Mouse (Mus musculus) ES-E14 (cell line): ENCODE data around the gene Pde12. TPM values are rescaled to one million over a fixed set of nuclear protein-coding genes. Genes with fewer than 3 reads are reported as not detected.

Source experiments
- DNase-seq: peaks from one replicate; pipeline ENCODE4 v3.0.0-alpha.2; 2013; ENCODE audit warnings: low read depth, low spot score
- H3K27ac ChIP-seq: 2 replicates; pipeline ENCODE4 v1.5.1; 2012; ENCODE audit warnings: low read depth, mild to moderate bottlenecking, low read length, moderate library complexity, mixed read lengths; ENCODE audit not compliant: poor library complexity, insufficient read depth, severe bottlenecking
- H3K36me3 ChIP-seq: 2 replicates; pipeline ENCODE4 v1.6.1; 2012; ENCODE audit warnings: mild to moderate bottlenecking, low read length, moderate library complexity, mixed read lengths; ENCODE audit not compliant: control insufficient read depth, poor library complexity, insufficient read depth, severe bottlenecking
- H3K4me1 ChIP-seq, 2 experiments: fragments of 150-350 bp in 1 of 2; sonication (generic) in 1 of 2; 2 replicates each; pipeline ENCODE4 v1.6.1; 2012; ENCODE audit warnings: low read length in 2 of 2, mild to moderate bottlenecking in 1 of 2, mixed read lengths in 1 of 2; ENCODE audit not compliant: control insufficient read depth in 2 of 2, insufficient read depth in 2 of 2, poor library complexity in 1 of 2
- H3K4me3 ChIP-seq, 2 experiments: fragments of 150-350 bp in 1 of 2; sonication (generic) in 1 of 2; 2 replicates each; pipeline ENCODE4 v1.5.1; 2012; ENCODE audit warnings: low read length in 2 of 2, low read depth in 1 of 2, mild to moderate bottlenecking in 1 of 2, mixed read lengths in 1 of 2; ENCODE audit not compliant: insufficient read depth in 1 of 2, poor library complexity in 1 of 2, severe bottlenecking in 1 of 2
- H3K9ac ChIP-seq: 2 replicates; pipeline ENCODE4 v1.6.1; 2012; ENCODE audit warnings: low read depth, mild to moderate bottlenecking, low read length, mixed read lengths; ENCODE audit not compliant: poor library complexity, insufficient read depth, severe bottlenecking
- H3K9me3 ChIP-seq: fragments of 150-350 bp; sonication (generic); 2 replicates; pipeline ENCODE4 v1.6.1; 2012; ENCODE audit warnings: low read depth, mild to moderate bottlenecking, low read length; ENCODE audit not compliant: control insufficient read depth, insufficient read depth
- CHD2 ChIP-seq: IDR thresholded peaks from 2 replicates; pipeline ENCODE4 v1.6.1; 2014; ENCODE audit warnings: mild to moderate bottlenecking, low read depth, low read length, inconsistent platforms
- HCFC1 ChIP-seq: IDR thresholded peaks from 2 replicates; pipeline ENCODE4 v1.6.1; 2012; ENCODE audit warnings: low read length, inconsistent platforms, borderline replicate concordance; ENCODE audit not compliant: insufficient read depth
- MAFK ChIP-seq: IDR thresholded peaks from 2 replicates; pipeline ENCODE4 v1.6.1; 2014; ENCODE audit warnings: mild to moderate bottlenecking, low read depth, low read length, inconsistent platforms; ENCODE audit not compliant: insufficient read depth
- ZC3H11A ChIP-seq: IDR thresholded peaks from 2 replicates; pipeline ENCODE4 v1.6.1; 2012; ENCODE audit warnings: low read depth, mild to moderate bottlenecking, inconsistent platforms, low read length, borderline replicate concordance
- ZNF384 ChIP-seq: IDR thresholded peaks from 2 replicates; pipeline ENCODE4 v1.6.1; 2012; ENCODE audit warnings: low read depth, low read length, inconsistent platforms
- in situ Hi-C, 2 experiments: fragments of 600-800 bp; cut with MboI; formaldehyde crosslinking; loops; one replicate each; pipeline ENCODE4 v1.15.1; 2025; ENCODE audit warnings: low sequenced_read_pairs in 2 of 2, inconsistent platforms in 1 of 2; ENCODE audit not compliant: unreplicated experiment in 2 of 2
- total RNA-seq: library from RNA; depleted of rRNA; stranded (reverse); fragments of 300-350 nt; gene quantifications from 2 replicates; pipeline ENCODE4 v1.2.3, GENCODE M21; 2012

Pde12 gene
- total RNA-seq, 1 experiment = 12.0 TPM

GRCm38 (mm10) chr14:26662488-26662887, 7.2 kb downstream of the Pde12 start:
- no peaks in the 10 kb centered on the region for H3K9me3 ChIP-seq
- H3K4me3 ChIP-seq = no peak overlapping the region
- H3K9ac ChIP-seq = no peak overlapping the region
- no peak for DNase-seq
- TF ChIP-seq MAFK = no peak
- TF ChIP-seq HCFC1 = no peak
- TF ChIP-seq ZNF384 = no peak
- TF ChIP-seq ZC3H11A = no peak
- TF ChIP-seq CHD2 = no peak
- no peaks in the 10 kb centered on the region for H3K4me1 ChIP-seq
- peaks cover 8% of the 10 kb centered on the region for H3K36me3 ChIP-seq
- no peak overlapping the region for H3K27ac ChIP-seq
- in situ Hi-C loops = no loop called here

- no peak for TF ChIP-seq ZNF384
- no peak for TF ChIP-seq MAFK
- TF ChIP-seq CHD2 = no peak
- DNase-seq = no peak
- H3K27ac ChIP-seq = no peak overlapping the region
- no peak overlapping the region for H3K9ac ChIP-seq
- no peaks in the 10 kb centered on the region for H3K4me1 ChIP-seq
- H3K9me3 ChIP-seq = no peaks in the 10 kb centered on the region
- peaks cover 9% of the 10 kb centered on the region for H3K36me3 ChIP-seq
- in situ Hi-C loops = no loop called here
- H3K4me3 ChIP-seq = no peak overlapping the region
Observed at GRCm38 (mm10) chr14:26662016-26662415, 7.7 kb downstream of the Pde12 start.

- no peaks in the 10 kb centered on the region for H3K4me1 ChIP-seq
- no peak overlapping the region for H3K27ac ChIP-seq
- H3K9me3 ChIP-seq = no peaks in the 10 kb centered on the region
- TF ChIP-seq ZC3H11A (no peak), CHD2 (no peak), MAFK (no peak), HCFC1 (no peak), ZNF384 (no peak)
- in situ Hi-C loops = no loop called here
- no peak overlapping the region for H3K9ac ChIP-seq
- no peak overlapping the region for H3K4me3 ChIP-seq
- DNase-seq = no peak
- peaks cover 7% of the 10 kb centered on the region for H3K36me3 ChIP-seq
Observed at GRCm38 (mm10) chr14:26660233-26660632, 9.4 kb downstream of the Pde12 start.

GRCm38 (mm10) chr14:26658178-26658577, 11.5 kb downstream of the Pde12 start:
- Histone ChIP-seq H3K36me3 (peaks cover 5% of the 10 kb centered on the region), H3K9ac (no peak overlapping the region), H3K9me3 (no peaks in the 10 kb centered on the region), H3K4me3 (no peak overlapping the region), H3K27ac (no peak overlapping the region), H3K4me1 (no peaks in the 10 kb centered on the region)
- DNase-seq = no peak
- TF ChIP-seq HCFC1 (no peak), ZC3H11A (no peak), MAFK (no peak), ZNF384 (no peak), CHD2 (no peak)
- in situ Hi-C loops = no loop called here

- no peak overlapping the region for H3K4me3 ChIP-seq
- in situ Hi-C loops = no loop called here
- TF ChIP-seq CHD2 (no peak), HCFC1 (no peak), MAFK (no peak), ZC3H11A (no peak), ZNF384 (no peak)
- no peak for DNase-seq
- H3K4me1 ChIP-seq = 0 out of 4 replicates have a peak, but pooled peaks cover 0 to 1% of the 10 kb centered on the region in 2 experiments
- peaks cover 3% of the 10 kb centered on the region for H3K36me3 ChIP-seq
- H3K9me3 ChIP-seq = no peaks in the 10 kb centered on the region
- no peak overlapping the region for H3K9ac ChIP-seq
- no peak overlapping the region for H3K27ac ChIP-seq
Observed at GRCm38 (mm10) chr14:26651901-26652300, 17.8 kb downstream of the Pde12 start.
